18 mouse cellular contexts compared by ENCODE assay signal in genomic region chr10:46174035-46174434, GRCm38 (mm10).
DNase-seq lines count a peak whose midpoint lies in the region; TF ChIP-seq lines count a peak whose summit lies in the region.
"Had no signal": no experiment of that assay in that cellular context is flagged by ENCODE, and none has a peak within 500 bp of the region (broad histone marks: within the 10 kb centered on the region; RNA-seq: fewer than 3 reads in every experiment).

No protein-coding gene starts in this region.

- no peak overlapping the region for H3K27ac ChIP-seq in cerebellum, adult 2 months (ENCODE audit: insufficient read depth, low read length)
- H3K27ac ChIP-seq: embryonic facial prominence, embryonic 13.5 days; forebrain, embryonic 12.5 days; hindbrain, embryonic 10.5 days; hindbrain, embryonic 15.5 days had no signal

- H3K27me3 ChIP-seq in cerebellum, adult 2 months (ENCODE audit: control insufficient read depth, insufficient read depth, low read length), result no peaks in the 10 kb centered on the region
- H3K27me3 ChIP-seq: CH12.LX; embryonic facial prominence, embryonic 13.5 days; forebrain, embryonic 12.5 days; heart, embryonic 12.5 days; hindbrain, embryonic 15.5 days had no signal

- H3K4me1 ChIP-seq in cerebellum, adult 2 months (ENCODE audit: control insufficient read depth, insufficient read depth, low read length), result peaks cover 3% of the 10 kb centered on the region
- H3K4me1 ChIP-seq: embryonic facial prominence, embryonic 13.5 days; forebrain, embryonic 12.5 days; heart, embryonic 12.5 days; hindbrain, embryonic 10.5 days; hindbrain, embryonic 15.5 days had no signal

- WGBS in cerebellum, adult 2 months, result 28% methylated on average over 2 of the region's 2 CpGs

- DNase-seq in left cerebral cortex, postnatal 4 days, result peak; percentile 33
- no peak for DNase-seq in left cerebral cortex, adult 18-20 months (ENCODE audit: low spot score in 2 of 2)
- peak; percentile 41 to 71 for DNase-seq in cerebellum, adult 2 months
- peak; percentile 68 to 79 for DNase-seq in cerebellum, postnatal 10 days
- DNase-seq in urinary bladder, postnatal 25 days (ENCODE audit: low spot score), result no peak
- DNase-seq in Muller cell, postnatal 12 days (ENCODE audit: inconsistent ontology term), result no peak
- no peak for DNase-seq in spleen, adult 18-20 months
- DNase-seq: adrenal gland, adult 2 months; adrenal gland, postnatal 36 days; gastrocnemius, postnatal 14 days; kidney, adult 11 months; kidney, adult 9 months had no signal

- no peak for TF ChIP-seq CTCF in cerebellum, adult 2 months (IDR thresholded peaks at IDR 0.05; ENCODE audit: borderline replicate concordance, insufficient read depth, low read depth, low read length)

- no peak overlapping the region for H3K4me3 ChIP-seq in cerebellum, adult 2 months (replicated peaks; ENCODE audit: insufficient read depth, low read depth, low read length)
- H3K4me3 ChIP-seq: embryonic facial prominence, embryonic 13.5 days; forebrain, embryonic 12.5 days; heart, embryonic 12.5 days; hindbrain, embryonic 10.5 days; hindbrain, embryonic 15.5 days had no signal

- TF ChIP-seq POLR2A in cerebellum, adult 2 months (IDR thresholded peaks at IDR 0.05; ENCODE audit: borderline replicate concordance, insufficient read depth, low read length), result no peak

- intact Hi-C loops in left cerebral cortex, postnatal 4 days (cut with DNase I), result no loop called here

Comparison
In these comparisons a context has a peak if more than half of its experiments do, and no peak if none do; other contexts are left out.
1. DNase-seq: peak in left cerebral cortex, postnatal 4 days (single experiment), cerebellum, adult 2 months (2 of 2) and cerebellum, postnatal 10 days (2 of 2); none in left cerebral cortex, adult 18-20 months (0 of 2), urinary bladder, postnatal 25 days (single experiment), Muller cell, postnatal 12 days (single experiment) and spleen, adult 18-20 months (0 of 2).